Mouse (Mus musculus): ENCODE data around the gene Mrgprd.
A peak's percentile ranks its signal among the peaks of the same experiment; 100 is the strongest.

Mrgprd gene

DNA sequence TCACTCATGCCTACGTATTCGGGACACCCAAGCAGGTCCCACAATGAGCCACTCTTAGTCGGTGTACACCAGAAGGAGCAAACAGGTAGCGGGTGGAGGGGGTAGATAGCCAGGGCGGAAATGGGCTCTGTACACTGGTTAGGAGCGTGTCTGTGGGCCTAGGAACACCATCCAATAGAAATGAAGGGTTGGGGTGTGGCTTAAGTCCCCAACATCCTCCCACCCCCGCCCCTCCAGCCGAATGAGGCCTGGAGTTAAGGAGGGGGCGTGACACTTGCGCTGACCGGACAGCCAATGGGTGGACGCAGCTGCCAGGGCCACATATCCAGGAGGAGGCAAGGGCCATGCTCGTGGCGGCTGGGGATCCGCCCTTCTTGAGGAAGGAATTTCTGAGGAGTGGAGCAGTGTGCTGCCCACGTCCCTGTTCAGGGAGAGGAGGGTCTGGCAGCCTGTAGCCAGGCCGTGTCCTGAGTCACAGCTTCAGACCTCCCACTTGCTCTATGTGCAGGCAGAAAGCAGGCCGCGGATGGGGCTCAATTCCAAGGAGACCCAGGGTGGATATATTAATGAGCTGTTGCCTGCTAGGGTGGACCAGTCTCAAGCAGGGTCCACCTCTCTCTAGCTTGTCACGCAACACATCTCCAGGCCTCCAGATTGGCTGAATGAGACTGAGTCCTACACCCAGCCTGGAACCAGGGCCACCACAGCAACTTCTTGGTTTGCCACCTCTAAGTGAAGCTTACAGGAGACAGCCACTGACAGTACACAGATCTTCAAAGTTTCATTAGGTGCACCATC lies 11.9 kb upstream of the Mrgprd start:
- DNase-seq (ENCODE audit: low spot score) = peak; percentile 75

DNA sequence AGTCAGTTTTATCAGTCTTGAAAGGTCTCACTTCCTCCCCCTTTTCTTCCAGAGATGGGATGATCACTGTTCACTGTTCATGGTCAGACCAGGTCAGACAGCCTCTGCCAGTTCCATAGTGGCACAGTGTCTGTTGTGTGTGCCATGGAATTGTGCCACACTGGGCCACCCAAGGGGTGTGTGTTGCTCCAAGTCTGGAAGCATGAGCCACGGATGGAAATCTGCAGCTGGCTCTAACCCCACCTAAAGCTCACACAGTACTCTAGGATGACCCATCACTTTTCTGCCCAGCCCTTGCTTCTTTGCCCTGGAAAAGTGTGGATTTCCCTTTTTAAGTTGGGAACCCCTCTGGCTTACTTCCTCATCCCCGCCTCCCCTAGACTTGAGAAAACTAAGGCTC lies 10.5 kb upstream of the Mrgprd start:
- no peak for DNase-seq (ENCODE audit: low spot score)

DNA sequence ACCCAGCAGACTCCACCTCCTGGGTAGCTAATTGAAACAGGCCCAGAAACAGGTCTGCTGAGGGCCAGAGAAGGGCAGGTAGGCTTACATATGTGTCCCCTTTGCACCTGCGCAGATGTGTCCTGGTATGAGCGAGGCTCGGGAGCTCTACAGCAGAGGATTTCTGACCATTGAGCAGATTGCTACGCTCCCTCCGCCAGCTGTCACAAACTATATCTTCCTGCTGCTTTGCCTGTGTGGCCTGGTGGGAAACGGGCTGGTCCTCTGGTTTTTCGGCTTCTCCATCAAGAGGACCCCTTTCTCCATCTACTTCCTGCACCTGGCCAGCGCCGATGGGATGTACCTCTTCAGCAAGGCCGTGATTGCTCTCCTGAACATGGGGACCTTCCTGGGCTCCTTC lies 7.0 kb upstream of the Mrgprd start:
- DNase-seq (ENCODE audit: low spot score) = no peak

DNA sequence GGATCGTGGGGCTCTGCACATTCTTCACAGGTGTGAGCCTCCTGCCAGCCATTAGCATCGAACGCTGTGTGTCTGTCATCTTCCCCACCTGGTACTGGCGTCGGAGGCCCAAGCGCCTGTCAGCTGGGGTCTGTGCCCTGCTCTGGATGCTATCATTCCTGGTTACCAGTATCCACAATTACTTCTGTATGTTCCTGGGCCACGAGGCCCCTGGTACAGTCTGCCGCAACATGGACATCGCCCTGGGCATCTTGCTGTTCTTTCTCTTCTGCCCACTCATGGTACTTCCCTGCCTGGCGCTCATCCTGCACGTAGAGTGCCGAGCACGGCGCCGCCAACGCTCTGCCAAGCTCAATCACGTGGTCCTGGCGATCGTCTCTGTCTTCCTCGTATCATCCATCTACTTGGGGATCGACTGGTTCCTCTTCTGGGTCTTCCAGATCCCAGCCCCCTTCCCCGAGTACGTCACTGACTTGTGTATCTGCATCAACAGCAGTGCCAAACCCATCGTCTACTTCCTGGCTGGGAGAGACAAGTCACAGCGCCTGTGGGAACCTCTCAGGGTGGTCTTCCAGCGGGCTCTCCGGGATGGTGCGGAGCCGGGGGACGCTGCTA lies 6.5 kb upstream of the Mrgprd start:
- DNase-seq (ENCODE audit: low spot score) = no peak

DNA sequence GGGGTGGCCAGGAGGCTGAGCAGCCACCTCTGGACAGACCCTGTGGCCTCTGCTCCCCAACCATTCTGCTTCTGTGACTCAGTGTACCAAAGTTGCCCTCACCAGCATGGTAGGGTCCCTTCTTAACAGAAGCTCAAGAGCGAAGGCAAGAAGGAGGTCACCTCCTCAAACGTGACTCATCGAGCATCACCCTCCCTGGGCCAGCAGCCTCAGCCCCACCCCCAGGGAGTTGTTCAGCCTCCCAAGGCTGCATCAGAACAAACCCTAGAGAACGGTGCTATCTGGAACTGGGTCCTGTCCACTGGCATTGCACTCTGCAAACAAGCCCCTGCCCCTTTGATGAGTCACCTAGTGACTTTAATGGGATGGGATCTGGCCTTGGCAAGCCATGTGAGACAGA lies 5.8 kb upstream of the Mrgprd start:
- DNase-seq (ENCODE audit: low spot score) = no peak

DNA sequence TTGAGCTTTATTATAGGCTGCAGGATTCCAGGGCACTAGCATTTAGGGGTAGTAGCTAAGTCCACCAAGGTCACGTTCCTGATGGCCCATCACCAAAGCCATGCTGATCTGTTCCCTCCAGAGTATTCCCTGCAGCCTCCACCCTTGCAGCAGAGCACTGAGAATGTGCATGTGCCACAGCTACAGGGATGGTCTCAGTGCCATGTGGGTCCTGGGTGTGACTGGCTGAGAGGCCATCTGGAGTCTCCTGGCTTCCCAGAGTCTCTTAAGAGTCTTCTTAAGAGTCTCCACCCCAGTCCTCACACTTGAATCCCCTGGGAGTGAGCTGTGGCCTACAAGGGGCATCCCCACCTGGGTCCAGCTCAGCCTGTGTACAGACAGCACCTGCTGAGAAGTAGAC lies 4.8 kb upstream of the Mrgprd start:
- DNase-seq (ENCODE audit: low spot score) = no peak

DNA sequence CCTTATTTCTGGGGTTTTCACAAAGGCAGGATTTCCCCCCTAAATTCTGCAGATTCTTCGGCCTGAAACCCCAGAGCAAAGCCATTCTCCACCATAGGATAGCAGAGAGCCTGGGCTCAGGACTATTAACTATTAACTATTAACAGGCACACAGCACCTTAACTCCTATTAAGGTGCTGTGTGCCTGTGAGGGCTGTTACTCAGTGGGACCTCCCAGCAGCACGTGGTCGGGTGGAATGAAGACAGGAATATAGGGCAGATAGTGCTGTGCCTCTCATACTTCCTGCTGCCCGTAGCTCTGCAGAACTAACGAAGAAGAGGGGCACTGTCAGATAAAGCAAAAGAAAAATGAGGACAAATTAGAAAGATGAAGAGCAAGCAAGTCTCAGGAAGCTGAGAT lies 4.1 kb upstream of the Mrgprd start:
- DNase-seq (ENCODE audit: low spot score) = no peak

DNA sequence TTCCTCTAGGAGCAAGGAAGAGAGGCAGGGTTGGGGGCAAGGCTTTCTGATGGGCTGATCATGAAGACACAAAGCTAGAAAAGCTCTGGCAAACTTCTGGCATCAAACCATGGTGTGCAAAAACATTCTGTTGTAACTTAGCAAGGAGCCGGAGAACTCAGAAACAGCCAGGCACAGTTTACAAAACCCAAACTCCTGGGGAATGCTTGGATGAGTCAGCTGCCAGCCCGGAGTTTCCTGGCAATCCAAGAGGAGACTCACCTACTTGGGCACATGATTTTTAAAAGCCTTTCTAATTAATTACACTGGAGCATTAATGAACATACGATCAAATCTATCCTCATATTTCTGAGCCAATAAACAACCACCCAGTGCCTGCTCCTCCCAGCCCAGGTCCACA lies 2.5 kb upstream of the Mrgprd start:
- DNase-seq (ENCODE audit: low spot score) = no peak

DNA sequence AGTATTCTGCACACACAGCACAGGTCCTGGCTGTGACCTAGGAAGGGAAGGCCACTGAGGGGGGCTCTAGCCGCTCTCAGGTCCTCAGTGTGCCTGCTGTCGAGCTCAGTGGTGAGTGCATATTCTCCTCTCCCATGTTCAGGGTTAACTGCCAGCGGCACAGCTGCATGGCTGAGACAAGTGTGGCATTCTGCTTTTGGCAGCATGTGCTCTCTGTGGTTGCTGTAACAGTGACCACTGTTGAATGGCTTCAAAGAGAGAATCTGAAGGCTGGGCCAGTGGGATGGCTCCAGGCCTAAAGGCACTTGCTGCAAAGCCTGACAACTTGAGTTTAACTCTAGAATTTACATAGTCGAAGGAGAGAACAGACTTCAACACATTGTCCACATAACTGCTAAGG lies 2.9 kb downstream of the Mrgprd start:
- no peak for DNase-seq (ENCODE audit: low spot score)

DNA sequence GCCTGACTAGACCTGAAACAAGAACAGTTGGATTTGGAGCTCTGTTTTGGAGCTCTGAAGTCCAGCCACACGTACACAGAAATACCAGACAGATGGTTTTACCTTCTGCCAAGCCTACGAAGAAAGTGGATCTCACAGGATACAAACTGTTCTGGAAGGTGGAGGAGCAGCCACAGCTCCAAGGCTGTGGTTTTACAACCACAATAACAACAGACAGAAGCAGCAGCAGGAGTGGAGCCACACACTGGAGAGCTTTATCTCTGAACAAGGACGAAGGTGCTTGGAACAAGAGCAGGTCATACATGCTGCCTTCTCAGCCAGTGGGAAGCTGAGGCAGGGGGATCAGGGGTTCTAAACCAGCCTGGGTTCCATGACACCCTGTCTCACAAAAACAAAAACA lies 4.8 kb downstream of the Mrgprd start:
- peak; percentile 24 for DNase-seq (ENCODE audit: low spot score)

DNA sequence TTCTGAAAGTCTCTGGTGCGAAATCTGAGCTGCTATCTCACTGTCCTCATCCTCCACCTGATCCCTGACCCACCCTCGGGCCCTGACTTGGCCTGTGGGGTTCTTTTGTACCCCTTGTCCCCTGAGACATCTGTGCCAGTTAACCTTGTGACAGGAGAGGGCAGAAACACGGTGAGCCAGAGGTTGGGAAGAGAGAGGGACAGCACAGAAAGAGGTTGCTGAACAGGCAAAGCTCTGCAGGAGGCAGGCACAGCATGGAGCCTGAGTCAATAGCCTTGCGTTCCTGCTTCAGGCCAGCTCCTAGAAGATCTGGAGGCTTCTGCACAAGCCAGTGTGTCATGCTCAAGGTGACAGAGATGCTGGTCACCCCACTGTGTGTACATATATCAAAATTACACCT lies 9.0 kb downstream of the Mrgprd start:
- DNase-seq (ENCODE audit: low spot score) = no peak

DNA sequence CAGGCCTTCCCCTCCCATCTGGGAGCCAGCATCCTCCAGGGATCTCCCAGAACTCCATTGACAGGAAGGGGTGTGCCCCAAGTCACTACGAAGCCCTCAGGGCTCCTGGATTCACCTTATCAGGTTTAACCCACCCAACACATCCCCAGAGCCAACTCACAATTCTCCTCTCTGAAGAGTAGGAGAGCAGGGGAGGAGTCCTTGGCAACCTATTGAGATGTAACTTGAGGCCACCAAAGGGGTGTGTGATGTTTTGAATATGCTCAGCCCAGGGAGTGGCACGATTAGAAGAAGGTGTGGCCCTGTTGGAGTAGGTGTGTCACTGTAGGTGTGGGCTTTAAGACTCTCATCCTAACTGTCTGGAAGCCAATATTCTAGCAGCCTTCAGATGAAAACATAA lies 11.1 kb downstream of the Mrgprd start:
- no peak for DNase-seq (ENCODE audit: low spot score)

DNA sequence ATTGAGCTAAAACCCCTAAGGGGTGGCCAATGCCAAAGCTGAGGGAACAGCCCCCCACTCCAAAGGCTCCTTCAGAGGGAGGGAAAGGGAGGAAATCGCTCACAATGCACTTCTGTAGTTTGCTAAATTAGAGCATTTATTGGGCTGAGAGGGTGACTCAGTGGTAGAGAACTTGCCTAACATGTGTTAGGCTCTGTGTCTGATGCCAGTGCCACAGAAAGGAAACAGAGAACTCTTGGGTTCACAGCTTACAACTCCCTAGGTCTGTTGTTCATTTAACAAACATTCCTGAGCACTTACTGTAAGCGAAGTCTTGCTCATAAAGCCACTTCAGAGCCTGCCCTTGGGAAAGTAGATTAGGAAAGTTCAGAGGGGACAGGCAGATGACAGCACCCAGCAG lies 15.3 kb downstream of the Mrgprd start:
- DNase-seq (ENCODE audit: low spot score) = no peak

DNA sequence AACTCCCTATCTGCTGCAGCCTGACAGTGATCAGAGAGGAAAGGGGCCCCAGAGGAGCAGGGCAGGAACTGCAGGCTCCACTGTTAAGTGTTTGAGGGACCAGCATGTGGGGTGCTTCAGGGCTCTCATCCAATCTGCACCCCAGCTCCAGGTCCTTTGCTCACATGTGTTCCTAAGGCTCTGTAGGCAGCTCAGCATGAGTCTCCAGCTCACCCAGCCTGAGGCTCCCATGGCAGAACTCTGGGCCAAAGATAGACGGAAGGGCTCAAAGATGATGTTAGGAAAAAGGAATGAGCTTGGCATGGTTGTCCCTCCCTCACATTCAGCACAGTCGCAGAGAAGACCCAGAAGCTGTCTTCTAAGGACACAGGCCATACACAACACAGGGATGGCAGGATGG lies 16.0 kb downstream of the Mrgprd start:
- DNase-seq (ENCODE audit: low spot score) = no peak

DNA sequence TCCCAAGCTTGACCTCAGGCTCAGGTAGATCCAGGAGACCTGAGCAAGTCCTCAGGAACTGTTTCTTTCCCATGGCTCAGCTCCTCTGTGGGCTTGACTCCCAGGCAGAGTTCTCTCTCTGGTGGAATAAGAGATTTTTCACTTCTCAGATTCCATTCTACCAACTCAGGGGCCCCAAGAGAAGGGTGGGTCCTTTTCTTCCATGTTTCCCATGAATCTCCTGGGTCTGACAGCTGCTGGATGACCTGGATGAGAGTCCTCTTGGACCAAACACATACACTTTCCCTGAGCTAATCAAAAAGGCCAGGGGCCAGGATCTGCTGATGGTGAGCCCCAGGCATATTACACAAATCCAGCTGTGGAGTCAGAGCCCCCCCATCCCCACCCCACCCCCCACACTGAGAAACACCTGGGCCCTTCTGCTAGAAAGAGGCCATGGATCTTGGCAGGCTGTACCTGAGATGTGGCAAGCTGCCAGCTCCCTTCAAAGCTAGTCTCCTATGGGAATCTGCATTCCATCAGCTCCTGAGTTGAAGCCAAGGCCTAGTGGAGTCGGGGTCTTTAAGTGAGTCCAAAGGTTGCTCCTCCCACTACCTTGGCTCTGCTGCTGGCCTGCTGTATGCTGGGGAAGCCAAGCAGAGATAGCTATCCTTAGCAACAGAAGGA lies 17.9 kb downstream of the Mrgprd start:
- DNase-seq (ENCODE audit: low spot score) = no peak

DNA sequence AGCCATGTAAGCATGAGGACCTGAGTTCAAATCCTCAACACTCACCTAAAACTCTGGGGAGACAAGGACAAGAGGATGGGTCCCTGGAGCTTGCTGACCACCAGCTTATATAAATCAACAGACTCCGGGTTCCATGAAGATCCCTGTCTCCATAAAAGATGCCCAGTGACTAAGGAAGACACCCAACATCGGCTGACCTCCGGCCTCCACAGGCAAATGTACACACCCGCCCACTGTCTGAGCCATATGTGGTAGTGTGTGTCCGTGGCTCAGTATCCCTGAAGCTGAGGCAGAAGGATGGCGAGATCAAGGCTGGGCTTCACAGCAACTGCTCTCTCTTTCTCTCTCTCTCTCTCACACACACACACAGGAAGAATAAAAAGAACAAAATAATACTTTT lies 19.3 kb downstream of the Mrgprd start:
- no peak for DNase-seq (ENCODE audit: low spot score)

DNA sequence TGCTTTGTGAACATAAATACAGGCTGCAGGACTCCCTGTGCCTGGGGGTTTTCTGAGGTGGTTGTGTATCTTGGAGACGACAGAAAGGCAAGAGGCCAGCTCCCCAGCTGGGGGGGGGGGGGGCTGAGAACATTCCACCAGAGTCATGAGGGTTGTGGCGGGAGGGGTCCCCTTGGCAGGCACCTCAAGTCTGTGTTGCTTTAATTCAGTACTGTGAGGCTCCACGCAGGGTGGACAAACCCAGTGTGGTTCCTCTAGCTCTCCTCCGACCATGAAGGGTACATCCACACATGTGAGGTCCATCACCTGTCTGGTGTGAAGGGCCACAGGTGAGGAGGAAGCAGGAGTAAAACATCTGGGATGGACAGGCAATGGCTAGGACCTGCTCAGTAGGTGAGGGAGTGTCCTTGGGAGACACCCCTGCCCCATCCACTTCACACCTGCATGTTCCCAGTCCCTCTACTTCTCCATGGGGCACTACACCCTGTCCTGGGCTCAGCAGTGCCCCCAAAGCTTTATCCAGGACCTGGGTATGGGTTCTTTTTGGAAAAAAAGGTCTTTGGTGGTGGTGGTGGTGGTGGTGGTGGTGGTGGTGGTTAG lies 19.9 kb downstream of the Mrgprd start:
- no peak for DNase-seq (ENCODE audit: low spot score)

DNA sequence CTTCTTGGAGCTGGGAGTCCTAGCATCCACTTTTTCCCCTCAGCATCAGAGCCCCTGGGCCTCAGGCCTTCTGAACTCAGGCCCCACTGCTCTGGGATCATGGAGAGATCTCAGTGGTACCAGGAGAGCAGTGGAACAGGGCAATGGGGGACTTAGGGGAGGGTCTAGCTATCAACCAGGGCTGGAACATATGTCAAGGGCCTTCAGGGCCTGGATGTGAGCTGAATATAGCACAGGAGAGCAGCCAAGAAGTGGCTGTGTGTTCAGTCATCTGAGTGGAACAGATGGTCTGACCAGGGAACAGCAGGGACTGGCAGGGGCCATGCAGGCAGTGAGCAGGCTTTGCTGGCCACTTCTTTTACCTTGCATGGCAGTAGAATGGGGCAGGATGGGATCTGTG lies 20.6 kb downstream of the Mrgprd start:
- DNase-seq (ENCODE audit: low spot score) = no peak

DNA sequence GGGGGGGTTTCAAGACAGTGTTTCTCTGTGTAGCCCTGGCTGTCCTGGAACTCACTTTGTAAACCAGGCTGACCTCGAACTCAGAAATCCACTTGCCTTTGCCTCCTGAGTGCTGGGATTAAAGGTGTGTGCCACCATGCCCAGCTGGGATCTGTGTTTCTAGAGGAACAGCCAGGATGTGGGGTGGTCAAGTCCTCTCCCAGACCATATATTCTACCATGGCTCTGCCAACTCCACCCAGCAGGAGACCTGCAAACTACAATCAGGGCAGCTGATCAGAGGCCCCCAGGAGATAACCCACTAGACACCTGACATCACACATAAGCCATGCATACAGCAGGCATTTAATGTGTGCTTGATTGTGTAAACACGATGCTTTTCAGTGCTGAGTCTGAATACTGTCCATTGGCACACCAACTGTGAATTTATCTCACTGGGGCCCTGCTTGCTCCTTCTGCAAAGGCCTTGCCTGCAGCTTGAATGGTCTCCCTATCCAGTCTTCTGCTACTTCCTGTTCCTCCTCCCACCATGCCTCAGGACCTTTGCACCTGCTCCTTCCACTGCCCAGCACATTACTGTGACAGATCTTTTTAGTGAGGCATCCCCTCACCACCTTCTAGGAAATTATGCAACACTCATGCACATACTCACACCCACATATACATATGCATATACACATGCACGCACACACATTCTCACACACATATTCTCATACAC lies 21.1 kb downstream of the Mrgprd start:
- no peak for DNase-seq (ENCODE audit: low spot score)

DNA sequence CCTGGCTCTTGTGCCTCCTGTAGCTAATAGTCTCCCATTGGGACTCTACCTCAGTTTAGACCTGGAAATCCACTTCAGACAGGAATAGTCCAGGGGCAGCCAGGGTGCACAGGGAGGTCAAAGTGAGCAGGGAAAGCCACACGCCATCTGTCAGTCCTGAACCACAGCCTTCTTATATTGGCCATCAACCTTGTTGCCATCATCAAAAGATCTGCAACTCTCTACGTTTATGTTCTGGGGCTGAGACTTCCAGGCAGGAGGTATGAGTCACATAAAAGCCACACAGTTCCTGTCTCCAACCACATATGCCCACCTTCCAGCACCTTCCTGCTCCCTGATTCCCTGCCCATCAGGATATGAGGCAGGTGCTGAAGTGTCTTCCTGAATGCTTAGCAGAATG lies 23.3 kb downstream of the Mrgprd start:
- DNase-seq (ENCODE audit: low spot score) = no peak

DNA sequence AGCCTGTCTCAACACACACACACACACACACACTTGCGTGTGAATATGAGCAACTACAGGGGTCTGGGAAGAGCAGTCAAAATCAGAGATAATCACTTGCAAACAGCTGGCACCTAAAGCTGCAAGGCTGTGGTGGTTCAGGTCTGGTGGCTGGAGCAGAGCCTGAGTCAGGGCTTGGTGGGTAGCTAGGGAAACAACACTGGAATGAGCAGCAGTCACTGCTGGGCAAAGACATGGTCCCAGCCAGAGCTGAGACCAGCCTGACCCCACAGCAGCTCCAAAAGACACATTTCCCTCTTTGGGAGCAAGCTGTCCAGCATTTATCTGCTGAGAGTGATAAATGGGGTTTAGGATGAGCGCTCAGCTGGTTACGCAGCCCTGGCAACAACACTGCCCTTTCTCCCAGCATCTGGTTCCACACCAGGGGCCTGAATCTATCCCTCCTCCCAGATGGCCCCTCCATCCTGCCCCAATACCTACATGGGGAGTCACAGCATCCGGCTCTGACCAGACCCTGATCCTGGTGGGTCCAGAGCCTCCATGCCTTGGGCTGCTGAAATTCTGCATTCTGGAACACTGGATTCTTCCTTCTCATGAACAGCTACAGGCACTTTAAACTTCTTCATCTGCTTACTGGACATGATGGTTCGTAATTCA lies 25.7 kb downstream of the Mrgprd start:
- DNase-seq (ENCODE audit: low spot score) = no peak

Measured in ovary, adult 18-20 months (tissue).